Mouse (Mus musculus) G1E (cell line): Measurements from ENCODE around the gene Dbh. TPM values are rescaled to one million over a fixed set of nuclear protein-coding genes. Genes with fewer than 3 reads are reported as not detected.

Experiments used
- ATAC-seq: 2 replicates; pipeline ENCODE4 v1.8.0; 2016; ENCODE audit warnings: mild to moderate bottlenecking; ENCODE audit not compliant: insufficient number of reproducible peaks, poor library complexity, low FRiP score, severe bottlenecking; ENCODE audit errors: extremely low read depth
- DNase-seq: peaks from one replicate; pipeline ENCODE4 v3.0.0; 2012; ENCODE audit warnings: low spot score
- H3K27me3 ChIP-seq: 2 replicates; pipeline ENCODE4 v1.6.1; 2012; ENCODE audit warnings: mild to moderate bottlenecking, low read length, inconsistent platforms; ENCODE audit not compliant: insufficient read depth
- H3K36me3 ChIP-seq: replicated peaks from 2 replicates; pipeline ENCODE3; 2012; ENCODE audit warnings: mild to moderate bottlenecking, inconsistent platforms
- H3K4me1 ChIP-seq: 2 replicates; pipeline ENCODE4 v1.6.1; 2012; ENCODE audit warnings: low read depth, low read length, inconsistent platforms, mixed read lengths; ENCODE audit not compliant: insufficient read depth
- H3K4me3 ChIP-seq: 2 replicates; pipeline ENCODE4 v1.5.1; 2012; ENCODE audit warnings: low read depth, mild to moderate bottlenecking, inconsistent platforms, low read length, moderate library complexity, mixed read lengths
- H3K9me3 ChIP-seq: replicated peaks from 2 replicates; pipeline ENCODE4 v1.6.1; 2012; ENCODE audit warnings: inconsistent platforms
- CTCF ChIP-seq: IDR thresholded peaks from 2 replicates; pipeline ENCODE4 v1.5.1; 2012; ENCODE audit warnings: low read depth, low read length, inconsistent platforms, mixed read lengths
- GATA1 ChIP-seq: IDR thresholded peaks from 2 replicates; pipeline ENCODE4 v1.6.1; 2012; ENCODE audit warnings: borderline replicate concordance, low read length, inconsistent platforms, mixed read lengths
- GATA2 ChIP-seq: IDR thresholded peaks from 2 replicates; pipeline ENCODE4 v1.6.1; 2012; ENCODE audit warnings: low read depth, low read length, inconsistent platforms, borderline replicate concordance
- POLR2AphosphoS5 ChIP-seq: IDR thresholded peaks from 2 replicates; pipeline ENCODE4 v1.6.1; 2012; ENCODE audit warnings: low read depth, low read length, inconsistent platforms; ENCODE audit not compliant: insufficient replicate concordance
- TAL1 ChIP-seq: conservative IDR thresholded peaks from 2 replicates; pipeline ENCODE4 v1.6.1; 2012; ENCODE audit warnings: low read depth, low read length, inconsistent platforms, mixed read lengths
- polyA plus RNA-seq: library from polyadenylated mRNA; stranded (reverse); fragments of >175 nt; gene quantifications from 2 replicates; pipeline ENCODE4 v1.2.3, GENCODE M21; 2012
- total RNA-seq, 2 experiments: library from RNA; stranded (forward) in 1 of 2; stranded (reverse) in 1 of 2; fragments of 200-1000 nt in 1 of 2; fragments of >200 nt in 1 of 2; fragmentation: Nextera tagmentation in 1 of 2; gene quantifications; 2 replicates each; pipeline ENCODE4 v1.2.3; 2014 to 2017

Gene Dbh
- total and polyA plus RNA-seq, 3 experiments, result 0.05 TPM; not detected in 2

DNA sequence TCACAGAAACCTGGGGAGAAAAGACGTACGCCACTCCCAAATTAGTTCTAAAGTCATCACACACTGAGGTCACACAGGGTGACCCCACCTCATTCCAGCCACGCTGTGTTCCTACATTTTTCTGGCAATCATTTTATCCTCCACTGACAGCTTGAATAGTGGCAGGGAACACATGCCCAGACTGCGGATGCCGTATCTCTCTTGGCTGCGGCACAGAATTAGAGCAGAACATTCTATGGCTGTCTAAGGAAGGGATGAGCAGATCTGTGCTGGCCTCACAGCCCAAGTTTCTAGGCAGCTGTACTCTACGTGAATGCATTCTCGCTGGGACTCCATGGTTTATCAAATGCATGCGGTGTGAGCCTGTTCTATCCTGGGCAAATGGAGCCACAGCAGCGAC is 40.6 kb downstream of the Dbh start:
- Histone ChIP-seq H3K36me3 (no peaks in the 10 kb centered on the region), H3K9me3 (no peaks in the 10 kb centered on the region), H3K27me3 (0 out of 2 replicates have a peak, but pooled peaks cover 3% of the 10 kb centered on the region), H3K4me1 (no peaks in the 10 kb centered on the region), H3K4me3 (no peak overlapping the region)
- no peak for DNase-seq
- TF ChIP-seq TAL1, result no peak
- no peak for TF ChIP-seq CTCF
- TF ChIP-seq GATA2, result no peak
- no peak for TF ChIP-seq GATA1
- TF ChIP-seq POLR2AphosphoS5, result no peak
- no peak for ATAC-seq

DNA sequence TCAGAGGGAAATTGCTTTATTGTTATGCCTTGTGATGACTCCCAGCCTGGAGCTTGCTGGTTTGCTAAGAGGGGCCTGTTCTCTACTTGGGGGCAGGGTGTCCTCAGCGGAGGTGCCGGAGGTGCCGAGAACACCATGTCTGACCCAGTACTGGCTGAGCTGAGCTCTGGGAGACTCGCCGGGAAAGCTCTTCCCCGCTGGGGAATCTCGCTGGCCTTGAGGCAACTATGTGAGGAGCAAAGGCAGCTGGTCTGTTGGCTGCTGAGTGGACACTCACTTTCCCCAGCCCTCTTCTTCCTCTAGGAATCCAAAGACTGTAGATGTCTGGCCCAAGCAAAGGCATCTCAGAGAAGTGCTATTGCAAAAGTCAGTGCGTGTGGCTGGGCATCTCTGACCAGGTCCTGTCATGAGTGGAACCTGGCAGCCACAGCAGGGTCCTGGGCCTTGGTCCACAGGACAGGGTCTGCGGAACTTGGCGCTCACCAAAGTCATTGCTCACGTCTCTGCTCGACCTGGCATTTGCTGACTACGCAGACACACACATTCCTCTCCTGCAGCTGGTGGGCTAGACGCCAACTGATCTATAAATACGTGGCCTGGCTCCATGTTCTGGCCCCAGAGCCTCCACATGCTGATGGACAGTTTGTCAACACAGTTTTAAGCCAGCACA is 41.2 kb downstream of the Dbh start:
- H3K4me1 ChIP-seq, result no peaks in the 10 kb centered on the region
- ATAC-seq, result no peak
- H3K9me3 ChIP-seq, result no peaks in the 10 kb centered on the region
- H3K27me3 ChIP-seq, result 0 out of 2 replicates have a peak, but pooled peaks cover 3% of the 10 kb centered on the region
- no peak for DNase-seq
- no peaks in the 10 kb centered on the region for H3K36me3 ChIP-seq
- TF ChIP-seq GATA1 (no peak), CTCF (no peak), TAL1 (no peak), GATA2 (no peak), POLR2AphosphoS5 (no peak)
- H3K4me3 ChIP-seq, result no peak overlapping the region

DNA sequence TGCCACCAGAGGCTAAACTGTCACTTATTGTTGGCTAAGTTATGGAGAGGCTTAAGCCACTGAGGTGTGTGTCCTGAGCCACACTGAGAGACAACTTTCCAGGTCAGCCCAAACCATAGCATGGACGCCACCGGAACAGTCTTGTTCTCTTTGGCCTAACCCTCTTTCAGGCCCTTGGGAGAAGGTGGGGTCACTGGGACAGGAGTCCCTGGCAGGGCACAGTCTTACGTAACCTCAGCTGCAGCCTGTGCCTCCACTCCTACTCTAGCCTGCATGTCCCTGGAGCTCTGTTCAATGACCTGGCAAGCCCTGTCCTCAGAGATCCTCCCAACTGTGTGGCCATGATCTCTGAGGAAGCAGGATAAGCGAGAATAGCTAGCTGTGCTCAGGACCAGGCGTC is 42.1 kb downstream of the Dbh start:
- peaks cover 5% of the 10 kb centered on the region; the same call in 1 of the 2 replicates for H3K27me3 ChIP-seq
- H3K36me3 ChIP-seq, result no peaks in the 10 kb centered on the region
- no peak for TF ChIP-seq POLR2AphosphoS5
- TF ChIP-seq CTCF, result no peak
- TF ChIP-seq TAL1, result no peak
- DNase-seq, result no peak
- no peaks in the 10 kb centered on the region for H3K4me1 ChIP-seq
- no peak for ATAC-seq
- H3K4me3 ChIP-seq, result no peak overlapping the region
- no peaks in the 10 kb centered on the region for H3K9me3 ChIP-seq

DNA sequence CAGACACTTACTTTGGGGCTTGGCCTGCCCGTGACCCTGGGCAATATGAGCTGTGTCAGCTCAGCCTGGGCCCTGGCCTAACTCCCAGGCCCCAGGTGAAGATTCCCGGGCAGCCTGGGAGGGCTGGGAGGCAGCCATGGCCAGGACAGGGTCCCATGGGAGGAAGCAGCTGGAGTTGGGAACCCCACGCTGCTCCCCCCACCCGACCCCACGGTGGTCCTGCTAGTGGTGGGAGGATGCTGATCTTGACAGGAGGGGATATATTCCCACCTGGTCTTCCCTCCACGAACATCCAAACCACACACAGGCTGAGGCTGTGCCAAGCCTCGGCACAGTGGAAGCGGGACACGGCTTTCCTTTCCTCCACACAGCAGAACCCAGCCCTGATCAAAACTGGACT is 44.3 kb downstream of the Dbh start:
- H3K4me3 ChIP-seq, result no peak overlapping the region
- no peak for ATAC-seq
- no peak for DNase-seq
- H3K27me3 ChIP-seq, result peaks cover 12% of the 10 kb centered on the region; the same call in 1 of the 2 replicates
- H3K36me3 ChIP-seq, result no peaks in the 10 kb centered on the region
- no peaks in the 10 kb centered on the region for H3K9me3 ChIP-seq
- H3K4me1 ChIP-seq, result no peaks in the 10 kb centered on the region
- no peak for TF ChIP-seq POLR2AphosphoS5

DNA sequence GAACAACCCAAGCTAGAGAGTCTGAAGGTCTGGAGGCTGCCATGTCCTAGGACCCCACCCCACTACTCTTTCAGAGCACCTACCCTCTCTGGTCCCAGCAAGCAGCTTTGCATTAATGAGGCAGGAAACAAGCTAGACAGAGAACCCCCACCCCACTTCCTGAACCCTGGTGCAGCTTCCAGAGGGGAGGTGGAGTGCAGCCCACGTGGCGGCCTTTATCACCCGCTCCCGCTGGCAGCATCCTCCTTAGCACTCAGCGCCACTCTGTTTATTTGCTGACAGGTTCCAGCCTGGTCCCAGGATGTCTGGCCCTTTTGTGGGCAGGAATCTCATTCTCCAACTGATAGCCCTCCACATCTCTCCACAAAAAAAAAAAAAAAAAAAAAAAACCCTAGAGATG is 44.8 kb downstream of the Dbh start:
- no peak overlapping the region for H3K4me3 ChIP-seq
- no peak for TF ChIP-seq TAL1
- TF ChIP-seq CTCF, result no peak
- TF ChIP-seq GATA2, result no peak
- no peak for TF ChIP-seq GATA1
- no peak for TF ChIP-seq POLR2AphosphoS5
- DNase-seq (no peak), ATAC-seq (no peak)
- no peaks in the 10 kb centered on the region for H3K4me1 ChIP-seq
- peaks cover 12% of the 10 kb centered on the region; the same call in 1 of the 2 replicates for H3K27me3 ChIP-seq
- H3K36me3 ChIP-seq, result no peaks in the 10 kb centered on the region
- H3K9me3 ChIP-seq, result no peaks in the 10 kb centered on the region

DNA sequence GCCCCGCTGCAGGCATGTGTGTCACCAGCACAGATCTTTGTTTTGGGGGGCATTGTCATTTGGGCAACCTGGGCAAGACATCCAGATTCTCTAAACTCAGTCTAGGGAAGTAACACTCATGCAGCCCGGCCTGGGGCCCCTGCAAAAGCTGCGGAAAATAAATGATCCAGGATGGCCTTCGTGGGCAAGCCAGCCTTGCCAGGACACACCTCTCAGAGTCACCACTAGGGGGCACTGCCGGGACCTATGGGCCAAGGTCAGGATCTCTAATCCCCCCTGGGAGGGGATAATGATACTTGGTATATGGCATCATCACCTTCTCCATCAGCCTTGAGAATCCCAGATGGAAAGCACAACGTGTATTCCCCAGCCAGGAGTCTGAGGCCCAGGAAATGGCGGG is 45.2 kb downstream of the Dbh start:
- Histone ChIP-seq H3K36me3 (no peaks in the 10 kb centered on the region), H3K4me1 (no peaks in the 10 kb centered on the region), H3K4me3 (no peak overlapping the region), H3K9me3 (no peaks in the 10 kb centered on the region), H3K27me3 (peaks cover 12% of the 10 kb centered on the region; the same call in 1 of the 2 replicates)
- TF ChIP-seq GATA2, result no peak
- peak; percentile 31 for TF ChIP-seq CTCF
- ATAC-seq (no peak), DNase-seq (peak; percentile 57)

DNA sequence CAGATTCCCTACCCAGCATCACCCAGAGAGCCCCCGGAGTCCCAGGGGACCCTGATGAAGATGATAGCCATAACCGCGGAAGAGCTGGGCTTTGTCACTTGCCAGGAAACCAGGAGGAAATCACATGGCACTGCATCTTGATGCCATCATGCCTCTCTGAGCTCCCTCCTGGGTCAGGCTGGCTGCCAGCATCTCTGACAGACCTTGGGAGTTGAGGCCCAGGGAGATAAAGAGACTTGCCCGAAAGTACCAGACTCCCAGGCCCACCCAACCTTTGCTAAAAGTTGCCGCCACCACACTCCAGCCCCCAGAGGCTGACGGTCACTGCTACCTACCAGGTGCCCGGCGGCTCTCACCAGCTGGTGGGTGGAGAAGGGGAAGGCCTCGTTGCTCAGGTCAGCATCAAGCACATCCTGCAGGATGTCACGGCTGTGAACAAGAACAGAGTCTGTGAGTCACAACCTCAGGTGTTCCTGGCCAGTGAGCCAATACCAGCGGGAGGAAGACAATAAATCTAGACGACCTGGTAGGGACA is 45.7 kb downstream of the Dbh start:
- Histone ChIP-seq H3K4me1 (no peaks in the 10 kb centered on the region), H3K36me3 (no peaks in the 10 kb centered on the region)
- TF ChIP-seq GATA2, result no peak
- TF ChIP-seq POLR2AphosphoS5, result no peak
- TF ChIP-seq GATA1, result no peak
- no peak; the same call in 1 of the 2 replicates for TF ChIP-seq CTCF
- TF ChIP-seq TAL1, result no peak

More for the DNA sequence above, 45.7 kb downstream of the Dbh start:
- no peaks in the 10 kb centered on the region for H3K9me3 ChIP-seq
- H3K27me3 ChIP-seq, result peaks cover 12% of the 10 kb centered on the region; the same call in 1 of the 2 replicates
- ATAC-seq (no peak), DNase-seq (no peak)
- H3K4me3 ChIP-seq, result no peak overlapping the region
